Mouse (Mus musculus): Measurements from ENCODE around the gene Myo1d.

DNA sequence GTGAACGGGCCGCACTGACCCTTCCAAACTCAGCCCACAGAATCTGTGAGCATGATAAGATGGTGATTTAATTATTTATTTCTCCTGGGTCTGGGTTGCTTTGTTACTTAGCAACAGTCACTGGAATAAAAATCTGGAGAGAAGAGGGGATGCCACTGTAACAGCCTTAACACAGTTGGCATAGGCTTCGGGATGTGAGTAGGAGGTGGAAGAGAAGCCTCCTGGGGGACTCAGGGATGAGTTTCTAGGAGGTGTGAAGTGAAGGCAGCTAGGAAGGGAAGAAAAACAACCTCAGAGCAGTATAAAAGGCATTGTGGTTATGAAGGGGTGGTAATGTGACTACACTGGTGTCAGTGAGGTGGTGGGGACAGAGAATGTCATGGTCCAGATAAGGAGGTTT is 213.5 kb downstream of the Myo1d start:
- no peak for TF ChIP-seq CTCF (IDR thresholded peaks at IDR 0.05; ENCODE audit: low read depth)
- TF ChIP-seq EP300 (optimal IDR thresholded peaks at IDR 0.05): no peak
